Mouse (Mus musculus) heart, embryonic 14.5 days (tissue): ENCODE results near the gene Cep41. TPM values are rescaled to one million over a fixed set of nuclear protein-coding genes. Genes with fewer than 3 reads are reported as not detected.

ENCODE experiments used
- ATAC-seq: fragments of 200-750 bp; cut with Nextera tagmentation; 2 replicates; pipeline ENCODE4 v1.8.0; 2017; ENCODE audit warnings: low read depth, moderate TSS enrichment; ENCODE audit not compliant: insufficient number of reproducible peaks, insufficient read depth, low FRiP score
- H3K27ac ChIP-seq, 2 experiments: fragments of 200-500 bp in 1 of 2; fragments of 300-500 bp in 1 of 2; sonication (generic) in 1 of 2; replicated peaks in 1 of 2; 2 replicates each; pipeline ENCODE4 v1.5.1; 2012 to 2014; ENCODE audit warnings: low read depth in 2 of 2, low read length in 2 of 2, control low read depth in 1 of 2, mild to moderate bottlenecking in 1 of 2, mixed read lengths in 1 of 2; ENCODE audit not compliant: control insufficient read depth in 1 of 2, insufficient read depth in 1 of 2
- H3K27me3 ChIP-seq: fragments of 300-500 bp; sonication (generic); 2 replicates; pipeline ENCODE4 v1.6.1; 2014; ENCODE audit warnings: mild to moderate bottlenecking, low read length, control low read depth; ENCODE audit not compliant: control insufficient read depth, insufficient read depth
- H3K36me3 ChIP-seq: fragments of 300-500 bp; sonication (generic); 2 replicates; pipeline ENCODE4 v1.6.1; 2014; ENCODE audit warnings: mild to moderate bottlenecking, control low read depth, low read length, mixed read lengths; ENCODE audit not compliant: control insufficient read depth, insufficient read depth
- H3K4me1 ChIP-seq, 2 experiments: fragments of 200-500 bp in 1 of 2; fragments of 300-500 bp in 1 of 2; sonication (generic) in 1 of 2; 2 replicates each; pipeline ENCODE4 v1.6.1; 2012 to 2014; ENCODE audit warnings: low read length in 2 of 2, control low read depth in 1 of 2, mixed read lengths in 1 of 2; ENCODE audit not compliant: control insufficient read depth in 2 of 2, insufficient read depth in 2 of 2
- H3K4me2 ChIP-seq: fragments of 300-500 bp; sonication (generic); 2 replicates; pipeline ENCODE4 v1.6.1; 2014; ENCODE audit warnings: mild to moderate bottlenecking, low read length
- H3K4me3 ChIP-seq, 2 experiments: fragments of 200-500 bp in 1 of 2; fragments of 300-500 bp in 1 of 2; sonication (generic) in 1 of 2; 2 replicates each; pipeline ENCODE4 v1.5.1; 2012 to 2014; ENCODE audit warnings: low read length in 2 of 2, mild to moderate bottlenecking in 2 of 2, control low read depth in 1 of 2, low read depth in 1 of 2, moderate library complexity in 1 of 2; ENCODE audit not compliant: control insufficient read depth in 1 of 2, insufficient read depth in 1 of 2
- H3K9ac ChIP-seq: fragments of 300-500 bp; sonication (generic); 2 replicates; pipeline ENCODE4 v1.6.1; 2014; ENCODE audit warnings: mild to moderate bottlenecking, low read length
- H3K9me3 ChIP-seq: fragments of 300-500 bp; sonication (generic); 2 replicates; pipeline ENCODE4 v1.6.1; 2016; ENCODE audit warnings: low read length, control low read depth; ENCODE audit not compliant: control insufficient read depth
- WGBS: fragments of 180-500 bp; shearing (Covaris S2); extraction: QIAGEN DNeasy Blood & Tissue Kit; methylation state at CpG from one replicate; pipeline ENCODE4 v1.1.7; 2014; 5-methylcytosine and 5-hydroxymethylcytosine counted together
- polyA plus RNA-seq: library from polyadenylated mRNA; unstranded; fragments of >200 nt; fragmentation: Nextera tagmentation; extraction: Ambion mirVana; gene quantifications from 2 replicates; pipeline ENCODE4 v1.2.1, GENCODE M21; 2014

Gene Cep41
- polyA plus RNA-seq, 1 experiment from 2014 or later: 9.6 TPM

DNA sequence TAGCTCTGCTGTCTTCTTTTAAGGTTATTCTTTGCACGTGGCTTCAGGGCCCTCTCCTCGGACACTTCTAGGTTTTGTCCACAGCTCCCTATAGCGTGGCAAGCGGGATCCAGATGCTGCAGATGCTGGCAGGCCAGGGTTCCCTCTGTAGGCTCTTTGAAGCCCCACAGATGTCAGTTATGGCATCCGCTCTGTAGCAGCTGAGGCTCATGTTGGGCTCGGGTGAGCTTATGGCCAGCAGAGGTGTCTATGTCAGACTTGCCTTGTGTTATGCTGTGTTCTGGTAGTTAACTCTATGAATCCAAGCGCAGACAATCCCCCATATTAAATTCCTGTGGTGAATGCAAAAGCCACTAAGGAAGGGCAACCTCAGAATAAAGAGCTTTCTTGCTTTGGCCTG, 13.1 kb downstream of the Cep41 start:
- Histone ChIP-seq H3K27me3 (no peaks in the 10 kb centered on the region), H3K9me3 (no peaks in the 10 kb centered on the region), H3K27ac (no peak overlapping the region), H3K9ac (no peak overlapping the region), H3K4me3 (no peak overlapping the region), H3K36me3 (no peaks in the 10 kb centered on the region), H3K4me1 (peaks cover 9 to 10% of the 10 kb centered on the region in 2 experiments), H3K4me2 (no peak overlapping the region)
- no peak for ATAC-seq
- 78% methylated on average over 7 of the region's 7 CpGs for WGBS

DNA sequence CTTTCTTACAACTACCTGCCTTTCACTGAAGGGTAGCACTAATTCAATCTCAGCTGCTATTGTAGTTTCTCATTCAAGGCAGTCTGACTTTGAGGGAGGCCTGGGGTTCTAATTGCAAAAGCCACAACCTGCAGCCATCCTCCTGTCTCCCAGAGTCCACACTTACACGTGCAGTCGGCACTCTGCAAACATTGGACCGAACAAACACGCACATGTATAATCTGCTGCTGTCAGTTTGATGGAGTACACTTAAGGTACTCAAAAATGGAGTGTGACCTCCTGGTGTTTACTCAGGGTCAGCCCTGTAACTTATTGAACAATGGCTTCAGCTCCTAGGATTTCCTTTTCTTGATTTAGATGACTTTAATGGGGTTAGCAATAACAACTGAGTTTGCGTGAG, 14.0 kb downstream of the Cep41 start:
- no peak overlapping the region for H3K27ac ChIP-seq
- no peak for ATAC-seq
- no peak overlapping the region for H3K4me2 ChIP-seq
- no peaks in the 10 kb centered on the region for H3K27me3 ChIP-seq
- H3K36me3 ChIP-seq: no peaks in the 10 kb centered on the region
- no peaks in the 10 kb centered on the region for H3K9me3 ChIP-seq
- 43% methylated on average over 5 of the region's 5 CpGs for WGBS
- peaks cover 12 to 19% of the 10 kb centered on the region in 2 experiments for H3K4me1 ChIP-seq
- H3K4me3 ChIP-seq: no peak overlapping the region
- H3K9ac ChIP-seq: no peak overlapping the region

DNA sequence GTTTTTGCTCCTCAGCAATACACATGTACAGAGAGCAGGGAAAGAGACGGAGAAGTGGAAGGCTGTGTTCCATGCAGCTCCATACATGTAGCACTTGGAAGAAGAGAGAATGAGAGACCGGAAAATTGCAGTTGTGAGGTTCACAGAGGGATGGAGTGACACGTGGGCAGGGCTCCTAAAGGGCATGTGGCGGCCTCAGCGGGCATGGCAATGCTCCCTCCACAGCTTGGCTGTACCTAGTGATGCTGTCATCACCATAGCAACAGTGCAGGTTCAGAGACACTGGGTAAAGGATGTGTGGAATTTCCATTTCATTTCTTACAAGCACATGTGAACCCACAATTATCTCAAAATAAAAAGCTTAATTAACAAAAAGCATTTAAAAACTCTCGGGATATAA, 15.1 kb downstream of the Cep41 start:
- Histone ChIP-seq H3K36me3 (no peaks in the 10 kb centered on the region), H3K4me3 (no peak overlapping the region), H3K27me3 (no peaks in the 10 kb centered on the region), H3K9me3 (no peaks in the 10 kb centered on the region), H3K9ac (no peak overlapping the region), H3K27ac (no peak overlapping the region), H3K4me2 (no peak overlapping the region), H3K4me1 (peaks cover 18 to 29% of the 10 kb centered on the region in 2 experiments)
- no peak for ATAC-seq
- WGBS: 82% methylated on average over 6 of the region's 6 CpGs

DNA sequence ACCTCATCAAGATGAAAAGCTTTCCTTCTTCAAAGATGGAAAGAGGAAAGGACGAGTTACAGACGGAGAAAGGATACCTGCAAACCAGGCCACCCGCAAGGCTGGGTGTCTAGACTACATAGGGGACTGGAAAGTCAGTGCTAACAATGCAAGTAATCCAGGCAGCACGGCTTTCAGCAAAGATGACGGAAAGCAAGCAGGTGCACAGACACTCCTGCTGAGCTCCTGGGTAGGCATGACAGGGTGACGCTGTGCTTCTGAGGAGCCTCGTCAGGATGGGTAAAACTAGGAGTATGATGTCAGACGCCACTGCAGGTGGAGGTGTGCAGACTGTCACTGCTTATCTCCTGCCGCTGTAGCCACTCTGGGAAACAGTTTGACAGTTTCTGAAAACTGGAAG, 16.0 kb downstream of the Cep41 start:
- H3K4me1 ChIP-seq: peaks cover 19 to 37% of the 10 kb centered on the region in 2 experiments
- no peak overlapping the region for H3K4me3 ChIP-seq
- no peak overlapping the region for H3K27ac ChIP-seq
- H3K36me3 ChIP-seq: no peaks in the 10 kb centered on the region
- ATAC-seq: no peak
- no peaks in the 10 kb centered on the region for H3K9me3 ChIP-seq
- H3K27me3 ChIP-seq: no peaks in the 10 kb centered on the region
- H3K4me2 ChIP-seq: no peak overlapping the region
- H3K9ac ChIP-seq: no peak overlapping the region
- WGBS: 59% methylated on average over 9 of the region's 9 CpGs

DNA sequence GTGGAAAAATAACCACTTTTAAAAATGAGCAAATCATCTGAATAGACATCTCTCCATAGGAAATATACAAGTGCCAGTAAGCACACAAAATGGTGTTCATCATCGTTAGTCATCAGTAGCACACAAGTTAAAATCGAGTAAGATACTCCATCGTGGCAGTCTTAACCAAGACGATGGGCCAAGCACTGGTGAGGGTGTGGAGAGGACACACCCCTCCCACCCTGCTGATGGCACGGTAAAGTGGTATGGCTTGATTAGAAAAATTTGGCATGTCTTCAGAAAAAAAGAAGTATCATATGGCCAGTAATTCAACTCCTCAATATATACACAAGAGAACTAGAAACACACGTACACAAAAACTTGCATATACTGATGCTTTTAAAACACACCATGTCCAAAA, 17.0 kb downstream of the Cep41 start:
- H3K4me1 ChIP-seq: peaks cover 19 to 43% of the 10 kb centered on the region in 2 experiments
- no peak for ATAC-seq
- no peak overlapping the region for H3K27ac ChIP-seq
- H3K9ac ChIP-seq: no peak overlapping the region
- no peaks in the 10 kb centered on the region for H3K36me3 ChIP-seq
- no peaks in the 10 kb centered on the region for H3K9me3 ChIP-seq
- H3K27me3 ChIP-seq: no peaks in the 10 kb centered on the region
- no peak overlapping the region for H3K4me2 ChIP-seq
- no peak overlapping the region for H3K4me3 ChIP-seq
- 85% methylated on average over 6 of the region's 6 CpGs for WGBS

DNA sequence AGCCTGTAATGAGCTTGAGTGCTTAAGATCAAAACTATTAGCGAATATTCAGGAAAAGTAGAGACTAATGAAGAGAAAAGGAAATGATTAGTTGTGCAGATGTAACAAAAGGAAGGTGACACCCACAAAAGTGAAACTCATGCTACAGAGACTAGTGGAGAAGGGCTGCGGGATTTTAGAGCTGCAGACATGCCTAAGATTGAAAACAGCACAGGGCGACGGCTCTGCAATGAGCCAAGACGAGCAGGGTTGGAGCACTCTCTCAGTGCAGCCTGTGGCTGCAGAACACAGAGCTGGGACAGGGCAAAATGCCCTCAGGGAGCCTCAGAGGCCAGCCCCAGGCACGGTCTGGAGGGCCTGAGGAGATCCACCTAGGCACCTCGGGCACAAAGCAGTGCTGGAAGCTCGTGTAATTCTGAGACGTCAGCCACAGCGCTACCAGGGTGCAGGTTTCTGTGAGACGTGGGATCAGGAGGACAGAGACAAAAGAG, 18.2 kb downstream of the Cep41 start:
- Histone ChIP-seq H3K4me3 (peak overlapping the region in 1 of 2 experiments; percentile 1; a peak in 1 of 4 replicates), H3K9me3 (no peaks in the 10 kb centered on the region), H3K27ac (peak overlapping the region; percentile 84 to 87), H3K4me1 (peaks cover 19 to 43% of the 10 kb centered on the region in 2 experiments), H3K27me3 (no peaks in the 10 kb centered on the region), H3K9ac (peak overlapping the region; percentile 62; the same call in 1 of the 2 replicates), H3K4me2 (peak overlapping the region; percentile 45), H3K36me3 (no peaks in the 10 kb centered on the region)
- ATAC-seq: peak; percentile 74
- WGBS: 20% methylated on average over 11 of the region's 11 CpGs

DNA sequence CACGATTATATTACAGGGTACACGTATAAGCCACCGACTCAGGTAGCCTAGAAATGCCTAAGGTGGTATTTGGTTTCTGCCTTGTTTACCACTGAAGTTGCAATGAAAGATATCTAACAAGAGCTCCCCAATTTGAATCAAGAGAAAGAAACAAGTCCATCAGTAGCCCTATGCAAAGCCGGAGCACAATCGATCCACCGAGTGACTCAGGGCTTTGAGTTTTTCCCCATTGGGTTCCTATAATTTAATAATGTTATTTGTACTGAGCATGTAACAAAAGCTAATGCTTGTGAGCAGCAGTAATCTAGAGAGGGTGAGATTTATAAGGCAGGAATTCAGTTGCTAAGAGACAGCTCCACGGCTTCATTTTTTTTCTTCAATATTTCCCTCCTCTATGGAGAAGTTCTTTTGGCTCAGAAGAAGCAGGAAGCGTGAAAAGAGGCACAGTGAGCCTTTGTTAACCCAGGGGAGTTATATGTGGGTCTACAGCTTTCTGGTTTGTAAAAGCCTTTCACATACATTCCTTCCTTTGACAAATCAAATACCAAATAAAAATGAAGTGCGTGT, 18.8 kb downstream of the Cep41 start:
- Histone ChIP-seq H3K9me3 (no peaks in the 10 kb centered on the region), H3K4me3 (no peak overlapping the region), H3K36me3 (no peaks in the 10 kb centered on the region), H3K9ac (peak overlapping the region; percentile 62), H3K27ac (peak overlapping the region; percentile 47 to 87), H3K4me1 (peaks cover 19 to 43% of the 10 kb centered on the region in 2 experiments), H3K27me3 (no peaks in the 10 kb centered on the region), H3K4me2 (peak overlapping the region; percentile 45)
- ATAC-seq: 0 out of 2 replicates have a peak, but pooled peaks have one; percentile 54
- 63% methylated on average over 9 of the region's 9 CpGs for WGBS
